Mouse (Mus musculus): ENCODE measurements around the gene Tmem198b. TPM values are rescaled to one million over a fixed set of nuclear protein-coding genes. Genes with fewer than 3 reads are reported as not detected.

Tmem198b gene
- polyA plus RNA-seq, 2 experiments, result 1.5 to 2.1 TPM

- peaks cover 3 to 5% of the 10 kb centered on the region in 2 experiments; a peak in 2 of 4 replicates for H3K4me1 ChIP-seq (replicated peaks; ENCODE audit: control insufficient read depth in 2 of 2, insufficient read depth in 2 of 2, low read length in 1 of 2)
- no peak overlapping the region for H3K4me2 ChIP-seq (ENCODE audit: low read depth)
- no peaks in the 10 kb centered on the region for H3K36me3 ChIP-seq (replicated peaks; ENCODE audit: control insufficient read depth, insufficient read depth, low read depth)
- WGBS (ENCODE audit: insufficient replicate concordance), result 24% methylated on average over 5 of the region's 5 CpGs
- H3K9ac ChIP-seq (replicated peaks), result no peak overlapping the region
- no peak for DNase-seq (ENCODE audit: low read depth in 3 of 3, low spot score in 3 of 3)
- no peak overlapping the region for H3K27ac ChIP-seq
- no peaks in the 10 kb centered on the region for H3K27me3 ChIP-seq (ENCODE audit: control insufficient read depth, insufficient read depth, low read length)
- H3K4me3 ChIP-seq (ENCODE audit: insufficient read depth in 1 of 2, low read depth in 2 of 2, low read length in 2 of 2), result no peak overlapping the region
- ATAC-seq (ENCODE audit: insufficient read depth), result no peak
- no peaks in the 10 kb centered on the region for H3K9me3 ChIP-seq (ENCODE audit: control insufficient read depth, low read length)
- TF ChIP-seq EP300 (IDR thresholded peaks at IDR 0.05; ENCODE audit: low read depth), result no peak
- peak; percentile 49 for TF ChIP-seq CTCF (IDR thresholded peaks at IDR 0.05; ENCODE audit: low read depth)
Measured at GRCm38 (mm10) chr10:128773685-128774084, 30.5 kb downstream of the Tmem198b start.

DNA sequence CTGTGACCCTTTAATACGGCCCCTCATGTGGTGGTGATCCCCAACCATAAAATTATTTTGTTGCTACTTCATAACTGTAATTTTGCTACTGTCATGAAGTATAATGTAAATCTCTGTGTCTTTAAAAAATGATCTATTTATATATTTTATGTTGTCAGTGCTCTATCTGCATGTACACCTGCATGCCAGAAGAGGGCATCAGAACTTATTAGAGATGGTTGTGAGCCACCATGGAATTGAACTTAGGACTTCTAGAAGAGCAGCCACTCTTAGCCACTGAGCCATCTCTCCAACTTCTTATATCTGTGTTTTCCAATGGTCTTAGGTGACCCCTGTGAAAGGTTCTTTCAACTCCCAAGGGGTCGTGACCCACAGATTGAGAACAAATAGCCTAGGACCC is 31.3 kb downstream of the Tmem198b start:
- Histone ChIP-seq H3K27me3 (ENCODE audit: control insufficient read depth, insufficient read depth, low read length) (no peaks in the 10 kb centered on the region), H3K9ac (replicated peaks) (no peak overlapping the region), H3K27ac (no peak overlapping the region), H3K4me2 (ENCODE audit: low read depth) (no peak overlapping the region), H3K9me3 (ENCODE audit: control insufficient read depth, low read length) (no peaks in the 10 kb centered on the region), H3K36me3 (replicated peaks; ENCODE audit: control insufficient read depth, insufficient read depth, low read depth) (no peaks in the 10 kb centered on the region), H3K4me3 (ENCODE audit: insufficient read depth in 1 of 2, low read depth in 2 of 2, low read length in 2 of 2) (no peak overlapping the region), H3K4me1 (replicated peaks; ENCODE audit: control insufficient read depth in 2 of 2, insufficient read depth in 2 of 2, low read length in 1 of 2) (peaks cover 3% of the 10 kb centered on the region in 2 experiments; a peak in 2 of 4 replicates)
- TF ChIP-seq CTCF (IDR thresholded peaks at IDR 0.05; ENCODE audit: low read depth) (peak; percentile 42; the same call in 1 of the 2 replicates), EP300 (IDR thresholded peaks at IDR 0.05; ENCODE audit: low read depth) (no peak)
- ATAC-seq (ENCODE audit: insufficient read depth), result no peak
- no peak for DNase-seq (ENCODE audit: low read depth in 3 of 3, low spot score in 3 of 3)
- 44% methylated on average over 2 of the region's 2 CpGs for WGBS (ENCODE audit: insufficient replicate concordance)

Other genes starting within 250 kb of the Tmem198b start
- gene Pa2g4, start 238.4 kb downstream of the Tmem198b start, polyA plus RNA-seq (2012; rRNA removed), result 57.6 and 113 TPM in 2 replicates
- gene Pa2g4, start 238.4 kb downstream of the Tmem198b start, polyA plus RNA-seq (2014; fragmentation: Nextera tagmentation; extraction: Ambion mirVana), result 163 and 172 TPM in 2 replicates
- 1.3 and 1.4 TPM in 2 replicates for gene Erbb3, start 214.7 kb downstream of the Tmem198b start, polyA plus RNA-seq (2012; rRNA removed)
- 1.1 and 1.5 TPM in 2 replicates for gene Erbb3, start 214.7 kb downstream of the Tmem198b start, polyA plus RNA-seq (2014; fragmentation: Nextera tagmentation; extraction: Ambion mirVana)
- 867 and 921 TPM in 2 replicates for gene Rps26, start 177.6 kb downstream of the Tmem198b start, polyA plus RNA-seq (2012; rRNA removed)
- gene Rps26, start 177.6 kb downstream of the Tmem198b start, polyA plus RNA-seq (2014; fragmentation: Nextera tagmentation; extraction: Ambion mirVana), result 643 and 646 TPM in 2 replicates
- 0.13 and 0.18 TPM in 2 replicates for gene Ikzf4, start 158.4 kb downstream of the Tmem198b start, polyA plus RNA-seq (2012; rRNA removed)
- gene Ikzf4, start 158.4 kb downstream of the Tmem198b start, polyA plus RNA-seq (2014; fragmentation: Nextera tagmentation; extraction: Ambion mirVana), result 0.05 TPM in 1 of 2 replicates, not detected in the other
- 8.1 and 8.6 TPM in 2 replicates for gene Suox, start 130.3 kb downstream of the Tmem198b start, polyA plus RNA-seq (2012; rRNA removed)
- 7.6 and 9.9 TPM in 2 replicates for gene Suox, start 130.3 kb downstream of the Tmem198b start, polyA plus RNA-seq (2014; fragmentation: Nextera tagmentation; extraction: Ambion mirVana)
- gene Rab5b, start 108.1 kb downstream of the Tmem198b start, polyA plus RNA-seq (2012; rRNA removed), result 17.8 and 19.3 TPM in 2 replicates
- gene Rab5b, start 108.1 kb downstream of the Tmem198b start, polyA plus RNA-seq (2014; fragmentation: Nextera tagmentation; extraction: Ambion mirVana), result 24.5 and 26.2 TPM in 2 replicates
- gene Pmel, start 100.2 kb downstream of the Tmem198b start, polyA plus RNA-seq (2012; rRNA removed), result 0.27 and 0.31 TPM in 2 replicates
- gene Pmel, start 100.2 kb downstream of the Tmem198b start, polyA plus RNA-seq (2014; fragmentation: Nextera tagmentation; extraction: Ambion mirVana), result 0.20 and 0.50 TPM in 2 replicates
- gene Cdk2, start 99.3 kb downstream of the Tmem198b start, polyA plus RNA-seq (2012; rRNA removed), result 38.8 and 40.7 TPM in 2 replicates
- gene Cdk2, start 99.3 kb downstream of the Tmem198b start, polyA plus RNA-seq (2014; fragmentation: Nextera tagmentation; extraction: Ambion mirVana), result 51.8 and 56.6 TPM in 2 replicates
- 1.4 and 1.6 TPM in 2 replicates for gene Dgka, start 59.5 kb downstream of the Tmem198b start, polyA plus RNA-seq (2012; rRNA removed)
- gene Dgka, start 59.5 kb downstream of the Tmem198b start, polyA plus RNA-seq (2014; fragmentation: Nextera tagmentation; extraction: Ambion mirVana), result 2.0 and 2.1 TPM in 2 replicates
- 14.2 and 19.5 TPM in 2 replicates for gene Pym1, start 56.5 kb downstream of the Tmem198b start, polyA plus RNA-seq (2012; rRNA removed)
- 12.4 and 15.3 TPM in 2 replicates for gene Pym1, start 56.5 kb downstream of the Tmem198b start, polyA plus RNA-seq (2014; fragmentation: Nextera tagmentation; extraction: Ambion mirVana)
- gene Mmp19, start 13.5 kb downstream of the Tmem198b start, polyA plus RNA-seq (2012; rRNA removed), result 8.0 and 9.5 TPM in 2 replicates
- gene Mmp19, start 13.5 kb downstream of the Tmem198b start, polyA plus RNA-seq (2014; fragmentation: Nextera tagmentation; extraction: Ambion mirVana), result 8.3 and 8.9 TPM in 2 replicates
- 4.2 and 6.0 TPM in 2 replicates for gene Dnajc14, start 308 bp downstream of the Tmem198b start, polyA plus RNA-seq (2012; rRNA removed)
- 10.7 and 12.3 TPM in 2 replicates for gene Dnajc14, start 308 bp downstream of the Tmem198b start, polyA plus RNA-seq (2014; fragmentation: Nextera tagmentation; extraction: Ambion mirVana)
- gene Sarnp, start 13.0 kb upstream of the Tmem198b start, polyA plus RNA-seq (2012; rRNA removed), result 27.1 and 61.2 TPM in 2 replicates
- 122 and 125 TPM in 2 replicates for gene Sarnp, start 13.0 kb upstream of the Tmem198b start, polyA plus RNA-seq (2014; fragmentation: Nextera tagmentation; extraction: Ambion mirVana)
- gene Ormdl2, start 17.3 kb upstream of the Tmem198b start, polyA plus RNA-seq (2012; rRNA removed), result 43.1 and 47.8 TPM in 2 replicates
- gene Ormdl2, start 17.3 kb upstream of the Tmem198b start, polyA plus RNA-seq (2014; fragmentation: Nextera tagmentation; extraction: Ambion mirVana), result 80.5 and 83.5 TPM in 2 replicates
- 0.32 and 0.36 TPM in 2 replicates for gene Gdf11, start 87.3 kb upstream of the Tmem198b start, polyA plus RNA-seq (2012; rRNA removed)
- 0.16 and 0.23 TPM in 2 replicates for gene Gdf11, start 87.3 kb upstream of the Tmem198b start, polyA plus RNA-seq (2014; fragmentation: Nextera tagmentation; extraction: Ambion mirVana)
- gene Cd63, start 96.6 kb upstream of the Tmem198b start, polyA plus RNA-seq (2012; rRNA removed), result 22.5 and 29.6 TPM in 2 replicates
- gene Cd63, start 96.6 kb upstream of the Tmem198b start, polyA plus RNA-seq (2014; fragmentation: Nextera tagmentation; extraction: Ambion mirVana), result 73.0 and 85.0 TPM in 2 replicates
- gene Rdh5, start 118.5 kb upstream of the Tmem198b start, polyA plus RNA-seq (2012; rRNA removed), result 12.1 and 12.3 TPM in 2 replicates
- 13.6 and 15.8 TPM in 2 replicates for gene Rdh5, start 118.5 kb upstream of the Tmem198b start, polyA plus RNA-seq (2014; fragmentation: Nextera tagmentation; extraction: Ambion mirVana)
- gene Bloc1s1, start 119.7 kb upstream of the Tmem198b start, polyA plus RNA-seq (2012; rRNA removed), result 67.2 and 95.9 TPM in 2 replicates
- 99.2 and 99.8 TPM in 2 replicates for gene Bloc1s1, start 119.7 kb upstream of the Tmem198b start, polyA plus RNA-seq (2014; fragmentation: Nextera tagmentation; extraction: Ambion mirVana)
- 0.09 and 0.19 TPM in 2 replicates for gene Itga7, start 129.4 kb upstream of the Tmem198b start, polyA plus RNA-seq (2012; rRNA removed)
- gene Itga7, start 129.4 kb upstream of the Tmem198b start, polyA plus RNA-seq (2014; fragmentation: Nextera tagmentation; extraction: Ambion mirVana), result 0.04 and 0.15 TPM in 2 replicates
- gene Mettl7b, start 156.6 kb upstream of the Tmem198b start, polyA plus RNA-seq (2012; rRNA removed), result not detected in 2 replicates
- gene Mettl7b, start 156.6 kb upstream of the Tmem198b start, polyA plus RNA-seq (2014; fragmentation: Nextera tagmentation; extraction: Ambion mirVana), result not detected in 2 replicates
- gene Olfr9, start 185.1 kb upstream of the Tmem198b start, polyA plus RNA-seq (2012; rRNA removed), result not detected in 2 replicates
- gene Olfr9, start 185.1 kb upstream of the Tmem198b start, polyA plus RNA-seq (2014; fragmentation: Nextera tagmentation; extraction: Ambion mirVana), result not detected in 2 replicates
- not detected in 2 replicates for gene Olfr763, start 206.4 kb upstream of the Tmem198b start, polyA plus RNA-seq (2012; rRNA removed)
- not detected in 2 replicates for gene Olfr763, start 206.4 kb upstream of the Tmem198b start, polyA plus RNA-seq (2014; fragmentation: Nextera tagmentation; extraction: Ambion mirVana)
- gene Olfr764-ps1, start 235.5 kb upstream of the Tmem198b start, polyA plus RNA-seq (2012; rRNA removed), result not detected in 2 replicates
- not detected in 2 replicates for gene Olfr764-ps1, start 235.5 kb upstream of the Tmem198b start, polyA plus RNA-seq (2014; fragmentation: Nextera tagmentation; extraction: Ambion mirVana)
- gene Olfr765, start 245.6 kb upstream of the Tmem198b start, polyA plus RNA-seq (2012; rRNA removed), result not detected in 2 replicates
- gene Olfr765, start 245.6 kb upstream of the Tmem198b start, polyA plus RNA-seq (2014; fragmentation: Nextera tagmentation; extraction: Ambion mirVana), result not detected in 2 replicates

Measured in liver, embryonic 14.5 days (tissue).